Mouse (Mus musculus) olfactory bulb, adult 2 months (tissue): ENCODE data around the gene Fggy.

Source experiments
- CTCF ChIP-seq: fragments of 200-500 bp; IDR thresholded peaks from 2 replicates; pipeline ENCODE4 v1.5.1; 2012; ENCODE audit warnings: low read depth, mild to moderate bottlenecking, low read length, moderate library complexity; ENCODE audit not compliant: insufficient read depth
- POLR2A ChIP-seq: fragments of 200-500 bp; IDR thresholded peaks from 2 replicates; pipeline ENCODE4 v1.6.1; 2012; ENCODE audit warnings: mild to moderate bottlenecking, low read depth, low read length, moderate library complexity; ENCODE audit not compliant: insufficient read depth

DNA sequence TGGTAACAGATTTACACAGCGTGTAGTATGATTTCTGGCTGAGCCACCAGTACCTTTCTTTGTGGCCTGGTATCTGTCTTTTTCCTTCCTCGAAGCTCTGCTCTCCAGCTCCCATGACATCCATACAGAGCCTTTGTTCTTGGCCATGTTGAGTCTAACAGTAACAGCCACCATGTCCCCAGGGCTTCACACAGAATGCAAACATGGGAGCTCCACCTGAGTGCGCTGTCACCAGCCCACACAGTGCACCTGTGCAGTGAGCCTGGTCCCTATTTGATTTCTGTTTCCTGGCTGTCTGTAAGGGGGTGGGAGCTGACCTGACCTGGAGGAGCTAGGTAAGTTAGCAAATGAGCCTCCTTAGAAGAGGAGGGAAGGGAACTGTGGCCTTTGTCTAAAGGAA lies 290.4 kb downstream of the Fggy start:
- TF ChIP-seq POLR2A (no peak), CTCF (no peak)
